Mouse (Mus musculus): Measurements from ENCODE around the gene Gucd1.
"Not testable (repeated sequence)": the region's sequence is repeated elsewhere in the genome, so short reads cannot be mapped to it uniquely, and the experiment has no call there.

The Gucd1 gene

GRCm38 (mm10) chr10:75517758-75518143 lies at the start of gene Gucd1:
Gucd1 (minus strand) TSS chr10:75517972.
- DNase-seq (ENCODE audit: low read depth in 2 of 2, low spot score in 2 of 2): peak; percentile 98 to 99

- DNase-seq (ENCODE audit: low read depth in 2 of 2, low spot score in 2 of 2): not testable (repeated sequence)
Observed at GRCm38 (mm10) chr10:75566765-75567164, 49.0 kb upstream of the Gucd1 start.

DNA sequence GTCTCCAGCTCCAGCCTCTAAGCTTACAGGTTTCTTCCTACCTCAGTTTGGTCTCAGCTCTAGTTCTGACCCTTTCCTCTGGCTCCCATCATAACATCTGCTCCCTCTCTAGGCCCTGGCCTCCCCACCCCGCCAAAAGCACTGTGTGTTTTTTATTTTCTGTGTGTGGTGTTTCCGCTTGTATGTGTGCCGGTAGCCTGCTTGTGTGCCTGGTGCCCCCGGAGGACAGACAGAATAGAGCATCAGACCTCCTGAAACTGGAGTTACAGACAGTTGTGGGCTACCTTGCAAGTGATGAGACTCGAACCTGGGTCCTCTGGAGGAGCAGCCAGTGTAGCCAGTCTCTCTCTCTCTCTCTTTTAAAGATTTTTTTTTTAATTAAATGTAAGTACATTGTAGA lies 48.5 kb upstream of the Gucd1 start:
- DNase-seq (ENCODE audit: low read depth in 2 of 2, low spot score in 2 of 2): peak; percentile 34 to 44

GRCm38 (mm10) chr10:75565906-75566305 lies 48.1 kb upstream of the Gucd1 start:
- DNase-seq (ENCODE audit: low read depth in 2 of 2, low spot score in 2 of 2): no peak

DNA sequence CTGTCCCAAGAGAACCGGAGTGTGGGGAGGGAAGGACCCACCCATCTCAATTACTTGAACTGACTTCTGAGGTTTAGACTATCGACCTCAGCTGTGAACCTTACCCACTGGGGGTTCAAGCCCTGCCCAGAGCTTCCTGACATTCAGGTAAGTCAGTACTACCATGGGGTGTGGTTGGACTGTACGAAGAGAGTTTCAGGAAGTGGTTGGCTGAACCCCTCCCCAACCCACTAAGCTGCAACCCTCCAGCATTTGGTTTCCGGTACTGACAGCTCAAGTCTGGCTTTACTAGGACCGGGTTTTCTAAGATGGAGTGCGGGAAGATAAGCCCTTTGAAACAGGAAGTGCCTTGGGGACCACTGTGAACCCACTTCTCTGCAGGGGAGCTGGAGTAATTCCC lies 47.7 kb upstream of the Gucd1 start:
- DNase-seq (ENCODE audit: low read depth in 2 of 2, low spot score in 2 of 2): peak; percentile 69 to 75

DNA sequence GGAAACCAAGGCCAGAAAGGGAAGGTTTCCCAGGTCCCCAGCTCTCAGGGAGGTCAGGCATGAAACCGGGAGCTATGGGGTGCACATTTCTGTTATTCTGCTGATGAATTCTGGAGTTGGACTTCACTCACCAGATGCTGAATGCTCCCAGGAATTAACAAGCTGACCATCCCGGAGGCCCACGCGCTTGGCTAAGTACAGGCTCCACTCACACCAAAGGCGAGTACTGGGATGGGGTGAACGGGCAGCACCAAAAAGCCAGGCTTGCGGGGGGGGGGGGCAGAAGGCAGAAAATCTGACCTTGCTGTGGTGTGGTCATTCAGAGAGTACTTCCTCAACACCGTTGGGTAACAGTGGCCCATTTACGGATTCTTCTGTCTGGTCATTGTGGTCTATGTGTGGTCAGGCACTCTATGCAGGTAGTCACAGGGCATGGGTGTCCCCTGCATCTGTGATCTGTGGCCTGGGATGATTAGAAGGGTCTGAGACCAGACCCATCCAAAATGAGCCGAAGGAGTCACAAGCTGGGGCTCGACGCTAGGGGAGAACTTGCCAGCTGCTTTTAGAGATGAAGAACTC lies 47.0 kb upstream of the Gucd1 start:
- no peak for DNase-seq (ENCODE audit: low read depth in 2 of 2, low spot score in 2 of 2)

- no peak for DNase-seq (ENCODE audit: low read depth in 2 of 2, low spot score in 2 of 2)
Observed at GRCm38 (mm10) chr10:75562596-75562995, 44.8 kb upstream of the Gucd1 start.

DNA sequence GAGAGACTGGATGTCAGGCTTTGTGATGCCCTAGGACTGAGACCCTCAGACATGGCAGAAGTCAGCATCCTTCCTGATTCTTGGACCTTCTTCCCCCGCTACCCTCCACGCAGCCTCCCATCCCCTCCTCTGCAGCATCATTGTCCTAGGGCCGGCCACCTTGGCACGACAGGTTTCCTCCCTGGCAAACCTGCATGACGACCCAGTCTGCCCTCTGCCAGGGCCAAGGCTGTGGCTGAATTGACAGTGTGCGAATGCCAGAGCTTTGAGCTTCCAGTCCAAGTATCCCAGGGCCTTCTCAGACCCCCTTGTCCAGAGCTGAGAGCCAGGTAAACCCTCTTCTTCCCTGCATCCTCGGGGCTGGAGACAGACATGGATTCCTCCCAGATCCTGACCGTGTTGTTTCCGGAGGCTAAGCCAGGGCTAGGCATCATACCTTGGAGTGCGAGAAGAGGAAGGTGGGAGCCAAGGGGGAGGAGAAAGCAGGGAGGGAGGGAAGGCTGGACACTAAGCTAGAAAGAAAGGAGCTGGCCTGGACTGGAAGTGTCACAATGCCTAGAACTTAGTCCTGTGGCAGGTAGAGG lies 43.4 kb upstream of the Gucd1 start, which contains the start of gene Ggt1:
Gene Ggt1 (plus strand): TSS at position 534 of the 584 bp plus-strand sequence.
- no peak for DNase-seq (ENCODE audit: low read depth in 2 of 2, low spot score in 2 of 2)

DNA sequence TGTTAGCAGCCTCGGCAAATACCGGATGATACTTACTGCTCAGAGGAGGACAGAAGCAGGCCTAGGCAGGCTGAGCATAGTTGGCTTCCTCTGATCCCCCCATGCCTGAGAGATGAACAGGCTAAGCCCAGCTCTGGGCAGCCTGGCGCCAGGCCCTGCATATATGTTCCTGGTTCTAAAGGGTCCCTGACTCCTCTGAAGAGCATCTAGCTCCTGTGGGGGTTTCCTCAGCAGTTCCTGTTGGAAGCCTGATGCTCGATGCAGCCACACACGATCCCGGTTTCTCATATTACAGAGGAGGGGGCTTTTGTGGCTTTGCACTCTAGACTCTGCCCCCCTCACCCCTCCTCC lies 42.8 kb upstream of the Gucd1 start:
- DNase-seq (ENCODE audit: low read depth in 2 of 2, low spot score in 2 of 2): no peak

DNA sequence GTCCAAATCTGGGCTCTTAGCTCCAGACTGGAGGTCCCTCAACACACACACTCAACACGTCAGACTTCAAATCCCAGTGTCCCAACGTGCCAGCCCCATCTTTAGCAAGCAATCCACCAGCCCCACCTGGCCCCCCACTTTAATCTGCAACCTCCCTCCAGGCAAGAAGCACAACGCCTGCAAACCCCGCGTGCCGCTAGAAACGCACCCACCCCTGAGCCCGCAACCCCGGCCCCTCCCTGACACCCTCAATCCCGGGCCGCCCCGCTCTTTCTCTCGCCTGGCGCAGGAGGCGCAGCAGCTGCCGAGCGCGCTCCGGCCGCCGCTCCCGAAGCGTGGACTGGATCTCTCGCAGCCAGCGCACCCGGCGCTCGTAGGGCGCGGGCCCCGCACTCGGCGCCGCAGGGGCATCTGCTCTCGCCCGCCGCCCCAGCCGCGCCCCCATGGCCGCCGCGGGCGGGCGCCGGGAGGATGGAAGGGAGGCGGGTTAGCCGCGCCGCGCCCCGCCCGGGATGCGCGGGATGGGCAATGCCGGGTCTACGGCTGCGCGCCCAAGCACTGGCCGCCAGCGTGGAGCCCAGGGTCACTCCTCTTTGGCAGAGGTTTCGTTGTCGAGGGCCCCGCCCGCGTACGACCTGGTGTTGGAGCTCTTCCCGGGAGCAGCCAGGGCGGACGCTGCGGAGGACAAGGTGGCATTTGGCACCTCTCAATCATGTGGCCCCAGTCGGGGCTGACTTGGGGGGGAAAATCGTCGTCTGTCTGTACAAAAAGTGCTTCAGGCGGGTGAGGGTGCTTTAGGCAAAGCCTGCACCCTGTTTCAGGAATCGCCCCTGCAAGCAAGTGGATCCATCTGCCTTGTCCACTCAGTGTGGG lies 42.1 kb upstream of the Gucd1 start, which contains the start of gene Lrrc75b:
Gene Lrrc75b (minus strand): TSS at position 655 of the 873 bp plus-strand sequence.
- peak; percentile 20 to 30 for DNase-seq (ENCODE audit: low read depth in 2 of 2, low spot score in 2 of 2)

GRCm38 (mm10) chr10:75559041-75559675 lies 41.4 kb upstream of the Gucd1 start:
- DNase-seq (ENCODE audit: low read depth in 2 of 2, low spot score in 2 of 2): no peak

GRCm38 (mm10) chr10:75558515-75558914 lies 40.7 kb upstream of the Gucd1 start:
- DNase-seq (ENCODE audit: low read depth in 2 of 2, low spot score in 2 of 2): no peak

- no peak for DNase-seq (ENCODE audit: low read depth in 2 of 2, low spot score in 2 of 2)
Observed at GRCm38 (mm10) chr10:75556026-75556425, 38.3 kb upstream of the Gucd1 start.

DNA sequence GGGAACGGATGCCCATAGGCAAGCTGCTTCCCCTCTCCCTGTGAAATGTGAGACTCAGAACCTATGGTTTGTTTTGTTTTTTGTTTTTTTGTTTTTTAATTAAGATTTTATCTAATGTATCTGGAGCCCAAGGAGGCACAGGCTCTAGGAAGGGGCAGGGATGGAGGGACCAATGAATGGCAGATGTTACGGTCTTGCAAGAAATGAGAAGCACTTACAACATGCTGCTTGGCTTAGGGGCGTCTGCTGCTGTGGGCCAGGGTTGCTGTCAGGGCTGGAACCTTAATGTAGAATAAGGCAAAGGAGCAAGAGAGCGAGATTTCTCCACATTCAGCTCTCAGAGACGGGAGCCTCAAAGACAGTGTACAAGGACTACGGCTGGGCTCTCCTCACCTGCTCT lies 37.8 kb upstream of the Gucd1 start:
- DNase-seq (ENCODE audit: low read depth in 2 of 2, low spot score in 2 of 2): no peak

GRCm38 (mm10) chr10:75554090-75554489 lies 36.3 kb upstream of the Gucd1 start:
- no peak for DNase-seq (ENCODE audit: low read depth in 2 of 2, low spot score in 2 of 2)

DNA sequence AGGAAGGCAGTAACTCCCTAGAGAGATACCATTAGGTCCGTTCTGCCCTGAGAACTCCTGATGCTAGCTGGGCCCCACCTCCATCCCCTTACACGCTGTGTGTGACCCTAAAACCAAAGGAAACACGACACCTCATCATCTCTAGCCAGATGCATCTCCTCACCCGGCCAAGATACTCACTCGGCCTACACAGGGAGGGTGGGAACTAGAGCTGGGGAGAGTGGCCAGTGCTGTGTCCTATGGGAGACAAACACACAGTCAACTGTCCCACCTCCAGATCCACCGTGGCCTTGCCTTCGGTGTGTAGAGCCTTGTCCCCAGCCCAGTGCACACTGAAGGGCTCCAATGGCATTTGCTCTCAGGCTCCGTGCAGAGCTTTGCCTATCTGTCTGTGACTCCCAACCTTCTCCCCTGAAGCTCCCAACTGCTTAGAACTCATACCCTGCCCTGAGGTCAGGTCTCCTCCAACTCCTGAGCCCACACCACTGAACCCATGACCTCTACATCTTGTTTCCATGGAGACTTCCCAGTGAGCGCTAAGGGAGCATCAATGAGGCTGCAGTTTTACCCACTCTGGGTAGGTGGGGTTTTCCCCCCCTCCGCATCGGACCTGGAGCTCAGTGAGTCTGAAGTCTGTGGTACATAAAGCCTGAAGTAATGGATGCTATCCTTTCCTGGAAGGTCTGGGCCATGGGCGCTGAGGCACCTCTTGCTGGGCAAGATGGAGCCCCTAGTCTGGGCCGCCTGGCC lies 35.1 kb upstream of the Gucd1 start:
- DNase-seq (ENCODE audit: low read depth in 2 of 2, low spot score in 2 of 2): no peak

DNA sequence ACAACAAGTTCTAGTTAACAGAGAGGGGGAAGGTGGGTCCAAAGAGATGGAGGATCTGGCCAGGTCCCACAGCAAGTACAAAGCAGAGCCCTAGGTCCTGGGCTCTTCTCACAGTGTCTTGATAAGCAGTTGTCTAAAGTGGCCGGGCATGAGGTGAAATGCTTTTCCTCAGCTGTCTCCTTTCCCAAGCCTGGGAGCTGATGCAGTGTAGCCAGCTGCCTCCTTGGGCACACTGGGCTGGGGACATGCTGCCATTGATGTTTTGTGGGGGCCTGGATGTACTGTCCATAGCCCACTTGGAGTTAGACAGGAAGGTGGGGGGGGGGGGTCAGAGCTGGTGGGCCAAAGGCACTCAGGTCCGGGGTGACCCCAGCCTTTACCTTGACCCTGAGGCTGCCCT lies 34.3 kb upstream of the Gucd1 start:
- no peak for DNase-seq (ENCODE audit: low read depth in 2 of 2, low spot score in 2 of 2)

- DNase-seq (ENCODE audit: low read depth in 2 of 2, low spot score in 2 of 2): no peak
Observed at GRCm38 (mm10) chr10:75551175-75551574, 33.4 kb upstream of the Gucd1 start.

GRCm38 (mm10) chr10:75549886-75550285 lies 32.1 kb upstream of the Gucd1 start:
- DNase-seq (ENCODE audit: low read depth in 2 of 2, low spot score in 2 of 2): no peak

GRCm38 (mm10) chr10:75548486-75548885 lies 30.7 kb upstream of the Gucd1 start:
- no peak for DNase-seq (ENCODE audit: low read depth in 2 of 2, low spot score in 2 of 2)

GRCm38 (mm10) chr10:75547901-75548300 lies 30.1 kb upstream of the Gucd1 start:
- DNase-seq (ENCODE audit: low read depth in 2 of 2, low spot score in 2 of 2): no peak
